Mouse (Mus musculus) brain, embryonic 14.5 days (tissue): ENCODE measurements at regions not wholly inside any gene's neighbourhood (a gene's known extent, or its start where the extent isn't known, plus 50 kb on each side); places are given as distances from the start of the nearest gene placed in this dataset.

Experiments
- DNase-seq: peaks from one replicate; pipeline ENCODE4 v3.0.0-alpha.2; 2011; ENCODE audit warnings: low read depth
- CTCF ChIP-seq: fragments of 200-500 bp; IDR thresholded peaks from 2 replicates; pipeline ENCODE4 v1.5.1; 2012; ENCODE audit warnings: inconsistent platforms, mild to moderate bottlenecking, moderate library complexity, borderline replicate concordance; ENCODE audit not compliant: insufficient read depth, insufficient read length; ENCODE audit errors: extremely low read depth
- POLR2A ChIP-seq: fragments of 200-500 bp; IDR thresholded peaks from 2 replicates; pipeline ENCODE4 v1.6.1; 2012; ENCODE audit warnings: mild to moderate bottlenecking, inconsistent platforms, borderline replicate concordance; ENCODE audit not compliant: poor library complexity, insufficient read depth, insufficient read length, severe bottlenecking; ENCODE audit errors: extremely low read depth

- TF ChIP-seq POLR2A (no peak), CTCF (no peak)
- DNase-seq, result no peak
Measured at GRCm38 (mm10) chr14:31929161-31929707, 98.8 kb upstream of the Ankrd28 start.

GRCm38 (mm10) chr14:31930367-31930766 lies 98.4 kb upstream of the Galnt15 start:
- TF ChIP-seq CTCF (no peak), POLR2A (no peak)
- DNase-seq, result peak; percentile 84

- DNase-seq, result no peak
- no peak for TF ChIP-seq POLR2A
- no peak for TF ChIP-seq CTCF
Measured at GRCm38 (mm10) chr14:31931971-31932370, 96.8 kb upstream of the Galnt15 start.

- TF ChIP-seq CTCF, result no peak
- no peak; the same call in 1 of the 2 replicates for TF ChIP-seq POLR2A
- peak; percentile 97 for DNase-seq
Measured at GRCm38 (mm10) chr14:31933441-31933840, 95.3 kb upstream of the Galnt15 start.

GRCm38 (mm10) chr14:31933841-31934271 lies 94.9 kb upstream of the Galnt15 start:
- TF ChIP-seq CTCF, result no peak
- TF ChIP-seq POLR2A, result peak; percentile 32; the same call in 1 of the 2 replicates
- peak; percentile 98 for DNase-seq

- DNase-seq, result peak; percentile 95
- TF ChIP-seq CTCF (no peak), POLR2A (peak; percentile 35; the same call in 1 of the 2 replicates)
Measured at GRCm38 (mm10) chr14:31934321-31934720, 94.5 kb upstream of the Galnt15 start.

GRCm38 (mm10) chr14:31934771-31935170 lies 94.0 kb upstream of the Galnt15 start:
- DNase-seq, result no peak
- TF ChIP-seq POLR2A (no peak), CTCF (no peak)

- TF ChIP-seq POLR2A, result no peak
- TF ChIP-seq CTCF, result no peak
- DNase-seq, result no peak
Measured at GRCm38 (mm10) chr14:31935411-31935810, 93.4 kb upstream of the Galnt15 start.

- DNase-seq, result no peak
- TF ChIP-seq CTCF (no peak), POLR2A (no peak)
Measured at GRCm38 (mm10) chr14:31936581-31936980, 92.2 kb upstream of the Galnt15 start.

GRCm38 (mm10) chr14:31940900-31941299 lies 87.9 kb upstream of the Galnt15 start:
- DNase-seq, result no peak
- TF ChIP-seq POLR2A (no peak), CTCF (no peak)

- no peak for TF ChIP-seq POLR2A
- TF ChIP-seq CTCF, result peak; percentile 43; the same call in 1 of the 2 replicates
- DNase-seq, result no peak
Measured at GRCm38 (mm10) chr14:31942266-31942960, 86.4 kb upstream of the Galnt15 start.

GRCm38 (mm10) chr14:31944682-31945081 lies 84.1 kb upstream of the Galnt15 start:
- no peak for DNase-seq
- TF ChIP-seq POLR2A, result no peak
- no peak for TF ChIP-seq CTCF

GRCm38 (mm10) chr14:31945125-31945524 lies 83.7 kb upstream of the Galnt15 start:
- TF ChIP-seq CTCF (no peak), POLR2A (no peak)
- DNase-seq, result peak; percentile 54

GRCm38 (mm10) chr14:31946032-31946431 lies 82.8 kb upstream of the Galnt15 start:
- peak; percentile 83 for DNase-seq
- TF ChIP-seq CTCF, result no peak
- TF ChIP-seq POLR2A, result no peak
